In genomic region chr3:123553872-123554271, GRCm38 (mm10) we compare ENCODE assay signal across 15 mouse cellular contexts.
"Had no signal": no experiment of that assay in that cellular context is flagged by ENCODE, and none has a peak within 500 bp of the region (broad histone marks: within the 10 kb centered on the region; RNA-seq: fewer than 3 reads in every experiment).

No protein-coding gene starts in this region.

- H3K9me3 ChIP-seq: limb, embryonic 12.5 days; lung, embryonic 15.5 days; neural tube, embryonic 15.5 days had no signal

- DNase-seq: kidney, adult 8-10 months; kidney, postnatal 25 days; lung, postnatal 14 days; midbrain, embryonic 14.5 days; spleen, adult 18-20 months; thymus, adult 18-20 months; thymus, postnatal 36 days had no signal

- H3K4me2 ChIP-seq: limb, embryonic 12.5 days; lung, embryonic 15.5 days; neural tube, embryonic 15.5 days had no signal

- H3K27ac ChIP-seq: layer of hippocampus, adult 2 months; limb, embryonic 12.5 days; lung, embryonic 15.5 days; macrophage; neural tube, embryonic 15.5 days had no signal

- H3K36me3 ChIP-seq: limb, embryonic 12.5 days; lung, embryonic 15.5 days; neural tube, embryonic 15.5 days had no signal

- H3K4me3 ChIP-seq: layer of hippocampus, adult 2 months; limb, embryonic 12.5 days; lung, embryonic 15.5 days; myocyte; neural tube, embryonic 15.5 days had no signal

- H3K9ac ChIP-seq: limb, embryonic 12.5 days; lung, embryonic 15.5 days; neural tube, embryonic 15.5 days had no signal

- ATAC-seq: inflammation-experienced regulatory T-cells, adult 6 months; intestine, postnatal 0 days had no signal

- H3K27me3 ChIP-seq: limb, embryonic 12.5 days; lung, embryonic 15.5 days; neural tube, embryonic 15.5 days had no signal

- H3K4me1 ChIP-seq: limb, embryonic 12.5 days; lung, embryonic 15.5 days; neural tube, embryonic 15.5 days had no signal
